Mouse (Mus musculus) heart, postnatal 25 days (tissue): ENCODE measurements around the gene Cttn. TPM values are rescaled to one million over a fixed set of nuclear protein-coding genes. Genes with fewer than 3 reads are reported as not detected.

Source experiments
- DNase-seq: peaks from one replicate; pipeline ENCODE4 v3.0.0; 2022; ENCODE audit warnings: low spot score
- intact Hi-C: fragments of 180-260 bp; cut with DNase I; formaldehyde crosslinking; loops from one replicate; pipeline ENCODE4 v1.15.1; 2025
- total RNA-seq, 2 experiments: library from RNA; stranded (reverse); gene quantifications; 2 replicates each; pipeline ENCODE4 v1.2.3; 2021

Gene Cttn
- total RNA-seq: 10 to 100 TPM; 29.5 to 32.4 TPM

GRCm38 (mm10) chr7:144470545-144471059, at the start of gene Cttn:
TSS of gene Cttn (minus strand) at chr7:144471009.
- intact Hi-C loops: loop anchor here (10.0 kb wide), 1 partner anchor 434 kb away; no protein-coding TSS in a partner anchor
- DNase-seq: peak; percentile 84

- DNase-seq: no peak
- intact Hi-C loops: no loop called here
Observed at GRCm38 (mm10) chr7:144519852-144520251, 49.0 kb upstream of the Cttn start.

- no peak for DNase-seq
- intact Hi-C loops: no loop called here
Observed at GRCm38 (mm10) chr7:144516711-144517110, 45.9 kb upstream of the Cttn start.

- DNase-seq: no peak
- intact Hi-C loops: loop anchor here (5.0 kb wide), 1 partner anchor 73 kb away; the partner anchor contains the start of gene Fadd
Observed at GRCm38 (mm10) chr7:144509090-144509489, 38.3 kb upstream of the Cttn start.

- intact Hi-C loops: loop anchor here (5.0 kb wide), 1 partner anchor 75 kb away; the partner anchor contains the start of gene Fadd
Observed at GRCm38 (mm10) chr7:144506807-144507206, 36.0 kb upstream of the Cttn start.

GRCm38 (mm10) chr7:144503959-144504358, 33.1 kb upstream of the Cttn start:
- intact Hi-C loops: no loop called here
- no peak for DNase-seq

More at GRCm38 (mm10) chr7:144506807-144507206, 36.0 kb upstream of the Cttn start:
- no peak for DNase-seq

- DNase-seq: no peak
Observed at GRCm38 (mm10) chr7:144492931-144493330, 22.1 kb upstream of the Cttn start.

GRCm38 (mm10) chr7:144490201-144490873, 19.5 kb upstream of the Cttn start:
- no peak for DNase-seq
- intact Hi-C loops: no loop called here

More at GRCm38 (mm10) chr7:144492931-144493330, 22.1 kb upstream of the Cttn start:
- intact Hi-C loops: no loop called here

GRCm38 (mm10) chr7:144489067-144489774, 18.4 kb upstream of the Cttn start:
- no peak for DNase-seq
- intact Hi-C loops: loop anchor here (5.0 to 10.0 kb wide), 2 partner anchors 93 to 286 kb away; partner anchors contain the start of gene Fadd

GRCm38 (mm10) chr7:144480314-144480713, 9.5 kb upstream of the Cttn start:
- DNase-seq: no peak
- intact Hi-C loops: loop anchor here (10.0 kb wide), 1 partner anchor 294 kb away; no protein-coding TSS in a partner anchor

GRCm38 (mm10) chr7:144479569-144479968, 8.8 kb upstream of the Cttn start:
- intact Hi-C loops: loop anchor here (10.0 kb wide), 1 partner anchor 425 kb away; no protein-coding TSS in a partner anchor
- no peak for DNase-seq

GRCm38 (mm10) chr7:144475741-144476140, 4.9 kb upstream of the Cttn start:
- intact Hi-C loops: loop anchor here (10.0 kb wide), 1 partner anchor 429 kb away; no protein-coding TSS in a partner anchor
- no peak for DNase-seq

GRCm38 (mm10) chr7:144473486-144473885, 2.7 kb upstream of the Cttn start:
- intact Hi-C loops: loop anchor here (10.0 kb wide), 1 partner anchor 431 kb away; no protein-coding TSS in a partner anchor
- no peak for DNase-seq

GRCm38 (mm10) chr7:144471103-144471502, 294 bp upstream of the Cttn start:
- no peak for DNase-seq
- intact Hi-C loops: loop anchor here (10.0 kb wide), 1 partner anchor 434 kb away; no protein-coding TSS in a partner anchor

- intact Hi-C loops: loop anchor here (10.0 kb wide), 1 partner anchor 435 kb away; no protein-coding TSS in a partner anchor
- DNase-seq: no peak
Observed at GRCm38 (mm10) chr7:144469908-144470544, 783 bp downstream of the Cttn start.

GRCm38 (mm10) chr7:144469181-144469641, 1.6 kb downstream of the Cttn start:
- intact Hi-C loops: no loop called here
- DNase-seq: no peak

- intact Hi-C loops: no loop called here
- no peak for DNase-seq
Observed at GRCm38 (mm10) chr7:144468741-144469140, 2.1 kb downstream of the Cttn start.

- intact Hi-C loops: no loop called here
- DNase-seq: no peak
Observed at GRCm38 (mm10) chr7:144462577-144462976, 8.2 kb downstream of the Cttn start.

GRCm38 (mm10) chr7:144461246-144461902, 9.4 kb downstream of the Cttn start:
- DNase-seq: no peak
- intact Hi-C loops: no loop called here
